Mouse (Mus musculus): ENCODE data around the gene Ndufaf2.

GRCm38 (mm10) chr13:108144086-108144485 lies 14.3 kb downstream of the Ndufaf2 start:
- TF ChIP-seq ZNF384 (IDR thresholded peaks at IDR 0.05; ENCODE audit: low read depth, low read length) (no peak), MAFK (IDR thresholded peaks at IDR 0.05; ENCODE audit: insufficient read depth, low read depth, low read length) (no peak)
